Mouse (Mus musculus) bone marrow macrophage, adult 2 months (primary cell): Measurements from ENCODE around the gene Itm2c. TPM values are rescaled to one million over a fixed set of nuclear protein-coding genes. Genes with fewer than 3 reads are reported as not detected.
A peak's percentile ranks its signal among the peaks of the same experiment; 100 is the strongest.

Experiments used
- H3K27ac ChIP-seq: 2 replicates; pipeline ENCODE4 v1.5.1; 2012; ENCODE audit warnings: low read depth, low read length; ENCODE audit not compliant: insufficient read depth
- H3K4me1 ChIP-seq: 2 replicates; pipeline ENCODE4 v1.6.1; 2012; ENCODE audit warnings: low read length; ENCODE audit not compliant: control insufficient read depth, insufficient read depth
- H3K4me3 ChIP-seq: 2 replicates; pipeline ENCODE4 v1.5.1; 2012; ENCODE audit warnings: mild to moderate bottlenecking, low read length, moderate library complexity; ENCODE audit not compliant: insufficient read depth
- CTCF ChIP-seq: IDR thresholded peaks from 2 replicates; pipeline ENCODE4 v1.5.1; 2012; ENCODE audit warnings: low read depth, mild to moderate bottlenecking, low read length, moderate library complexity
- POLR2A ChIP-seq: IDR thresholded peaks from 2 replicates; pipeline ENCODE4 v1.6.1; 2012; ENCODE audit warnings: mild to moderate bottlenecking, low read depth, low read length, borderline replicate concordance
- polyA plus RNA-seq: library from polyadenylated mRNA; stranded (reverse); fragments of >200 nt; gene quantifications from 2 replicates; pipeline ENCODE4 v1.2.4, GENCODE M21; 2012; ENCODE audit not compliant: missing spikeins, insufficient read depth, insufficient read length

Gene Itm2c
- polyA plus RNA-seq, 1 experiment: 219 TPM

- Histone ChIP-seq H3K27ac (no peak overlapping the region), H3K4me1 (no peaks in the 10 kb centered on the region), H3K4me3 (no peak overlapping the region)
- no peak for TF ChIP-seq CTCF
- no peak for TF ChIP-seq POLR2A
Observed at GRCm38 (mm10) chr1:85864383-85864782, 29.7 kb upstream of the Itm2c start.

- Histone ChIP-seq H3K4me1 (no peaks in the 10 kb centered on the region), H3K4me3 (no peak overlapping the region), H3K27ac (no peak overlapping the region)
- no peak for TF ChIP-seq POLR2A
- TF ChIP-seq CTCF: no peak
Observed at GRCm38 (mm10) chr1:85870001-85870400, 24.1 kb upstream of the Itm2c start.

DNA sequence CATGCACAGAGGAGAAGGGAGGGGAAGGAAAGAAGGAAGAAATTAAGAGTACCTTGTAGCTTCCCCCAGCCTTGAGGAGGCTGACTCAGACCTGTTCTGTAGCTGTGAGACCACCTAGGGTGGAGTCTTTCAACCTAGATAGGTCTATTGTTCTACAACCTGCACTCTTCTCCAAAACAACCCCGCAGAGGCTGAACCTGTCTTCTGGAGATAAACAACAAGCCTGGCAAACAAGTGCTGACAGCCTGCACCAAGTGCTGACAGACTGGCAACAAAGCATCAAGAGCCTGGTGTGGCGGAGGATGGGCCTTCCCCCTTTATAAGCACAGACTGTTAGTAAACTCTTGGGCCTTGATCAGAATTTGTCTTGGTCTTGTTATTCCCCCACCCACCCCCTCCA is 23.5 kb upstream of the Itm2c start:
- Histone ChIP-seq H3K4me3 (no peak overlapping the region), H3K27ac (no peak overlapping the region), H3K4me1 (no peaks in the 10 kb centered on the region)
- TF ChIP-seq CTCF (no peak), POLR2A (no peak)

GRCm38 (mm10) chr1:85882003-85882402 is 12.1 kb upstream of the Itm2c start:
- no peak for TF ChIP-seq CTCF
- no peak for TF ChIP-seq POLR2A
- no peak overlapping the region for H3K27ac ChIP-seq
- H3K4me3 ChIP-seq: no peak overlapping the region
- H3K4me1 ChIP-seq: no peaks in the 10 kb centered on the region

DNA sequence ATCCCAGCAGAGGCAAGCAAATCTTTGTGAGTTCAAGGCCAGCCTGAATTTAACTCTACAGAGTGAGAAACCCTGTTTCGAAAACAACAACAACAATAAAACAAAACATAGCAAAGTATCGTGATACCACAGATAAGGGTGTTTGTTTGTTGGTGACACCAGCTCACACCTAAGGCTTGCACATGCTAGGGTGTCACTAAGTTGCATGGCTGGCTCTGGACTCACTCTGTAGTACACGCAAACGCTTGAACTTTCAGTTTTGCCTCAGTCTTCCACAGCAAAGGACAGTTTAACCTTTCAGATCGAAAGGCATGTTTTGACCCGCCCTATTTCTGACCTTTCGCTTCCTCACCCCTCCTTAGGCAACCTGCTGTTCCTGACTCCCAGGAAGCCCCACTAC is 6.9 kb upstream of the Itm2c start:
- H3K27ac ChIP-seq: no peak overlapping the region
- H3K4me1 ChIP-seq: no peaks in the 10 kb centered on the region
- TF ChIP-seq POLR2A: no peak
- TF ChIP-seq CTCF: no peak
- H3K4me3 ChIP-seq: no peak overlapping the region

DNA sequence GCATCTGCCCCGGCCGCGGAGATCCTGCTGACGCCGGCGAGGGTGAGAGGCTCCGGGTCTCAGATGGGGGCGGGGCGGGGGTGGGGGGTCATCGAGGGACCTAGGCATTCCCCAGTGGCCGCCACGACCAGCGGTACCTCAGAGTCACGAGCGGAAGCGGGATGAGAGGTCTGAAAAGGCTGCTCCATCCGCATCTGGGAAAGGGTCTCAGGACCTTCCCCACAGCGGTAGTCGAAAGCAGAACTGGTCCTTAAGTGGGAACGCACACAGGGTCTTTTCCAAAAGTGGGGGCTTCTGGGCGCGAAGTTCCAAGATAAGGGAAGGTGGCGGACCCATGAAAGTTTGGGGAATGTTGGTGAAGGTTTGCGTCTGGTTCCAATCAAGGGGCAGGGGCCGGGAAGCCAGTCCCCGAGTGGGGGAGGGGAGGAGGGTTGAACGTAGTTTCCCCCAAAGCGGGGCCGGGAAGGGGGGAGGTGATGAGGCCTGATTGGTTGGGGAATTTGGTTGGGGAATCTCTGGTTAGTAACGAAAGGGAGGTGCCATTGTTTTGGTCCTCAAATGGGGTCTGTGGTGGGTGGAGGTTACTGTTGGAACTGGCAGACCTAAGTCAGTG is 773 bp downstream of the Itm2c start:
- no peak for TF ChIP-seq POLR2A
- no peak for TF ChIP-seq CTCF
- Histone ChIP-seq H3K4me3 (peak overlapping the region; percentile 78), H3K27ac (peak overlapping the region; percentile 68), H3K4me1 (peaks cover 43% of the 10 kb centered on the region)

- peaks cover 48% of the 10 kb centered on the region for H3K4me1 ChIP-seq
- peak overlapping the region; percentile 68 for H3K27ac ChIP-seq
- peak overlapping the region; percentile 78 for H3K4me3 ChIP-seq
- TF ChIP-seq CTCF: peak; percentile 39
- no peak for TF ChIP-seq POLR2A
Observed at GRCm38 (mm10) chr1:85895391-85895837, 1.3 kb downstream of the Itm2c start.

DNA sequence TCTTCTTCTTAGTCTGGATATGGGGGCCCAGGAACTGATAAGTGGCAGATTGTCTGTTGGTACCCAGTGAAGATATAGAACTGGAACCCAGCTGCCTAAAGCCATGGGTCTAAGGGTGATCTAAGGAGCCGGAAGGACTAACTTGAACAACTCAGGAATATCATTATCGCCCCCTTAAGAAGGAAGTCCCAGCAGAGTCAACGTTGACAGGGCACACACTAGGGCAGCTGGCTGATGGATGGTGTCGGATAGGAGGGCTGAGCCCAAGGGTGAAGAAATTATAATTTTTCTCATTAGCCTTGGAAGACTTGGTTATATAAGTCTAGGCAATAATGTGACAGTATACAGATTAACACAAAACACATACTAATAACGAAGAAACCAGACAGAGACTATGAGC is 2.0 kb downstream of the Itm2c start:
- H3K4me1 ChIP-seq: peaks cover 55% of the 10 kb centered on the region
- TF ChIP-seq CTCF (no peak), POLR2A (no peak)
- H3K27ac ChIP-seq: peak overlapping the region; percentile 68
- H3K4me3 ChIP-seq: peak overlapping the region; percentile 78; the same call in 1 of the 2 replicates

DNA sequence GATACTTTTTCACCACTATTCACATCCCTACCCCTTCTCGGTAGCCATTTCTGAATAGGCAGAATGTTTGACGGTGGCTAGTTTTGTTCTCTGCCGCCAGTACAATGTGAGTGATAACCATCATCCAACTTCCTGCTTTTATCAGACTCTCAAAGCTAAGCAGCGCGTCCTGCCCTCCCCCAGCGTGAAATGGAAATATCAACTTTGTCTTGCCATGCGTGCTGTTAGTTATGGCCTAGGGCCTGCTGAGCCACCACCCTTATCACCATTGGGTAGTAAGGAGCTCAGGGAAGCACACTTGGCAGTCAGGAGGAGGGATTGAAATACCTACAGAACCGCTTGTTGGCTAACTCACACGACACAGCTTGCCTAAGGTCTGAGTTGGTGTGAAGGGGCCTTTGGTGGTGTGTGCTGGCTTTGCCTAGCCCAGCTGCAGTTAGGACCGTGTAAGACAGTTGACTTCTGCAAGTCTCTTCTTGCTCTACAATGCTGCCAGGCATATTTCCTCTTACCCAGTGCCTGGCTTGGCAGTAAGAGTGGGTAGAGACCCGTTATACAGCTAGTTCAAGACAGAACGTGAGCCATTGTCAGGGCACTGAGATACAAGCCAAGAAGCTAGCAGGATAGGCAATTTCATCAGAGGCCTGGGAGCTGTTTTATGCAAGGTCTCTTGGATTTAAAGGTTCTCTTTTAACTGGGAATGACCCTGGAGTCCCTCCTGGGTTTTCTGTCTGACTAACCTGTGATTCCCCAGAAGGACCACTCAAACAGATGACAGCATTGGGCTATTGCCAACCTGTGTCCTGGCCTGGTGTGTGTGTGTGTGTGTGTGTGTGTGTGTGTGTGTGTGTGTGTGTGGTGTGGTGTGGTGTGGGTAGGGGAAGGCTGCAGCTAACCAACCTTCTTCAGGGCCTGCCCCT is 3.0 kb downstream of the Itm2c start:
- peaks cover 62% of the 10 kb centered on the region for H3K4me1 ChIP-seq
- H3K27ac ChIP-seq: no peak overlapping the region
- no peak for TF ChIP-seq POLR2A
- H3K4me3 ChIP-seq: no peak overlapping the region

GRCm38 (mm10) chr1:85897901-85898760 is 4.0 kb downstream of the Itm2c start:
- Histone ChIP-seq H3K4me3 (no peak overlapping the region), H3K27ac (no peak overlapping the region), H3K4me1 (peaks cover 62% of the 10 kb centered on the region)
- TF ChIP-seq POLR2A: no peak
- TF ChIP-seq CTCF: no peak
